Mouse (Mus musculus) erythroblast, adult 5-6 weeks (primary cell): ENCODE data around the gene Btbd35f3. TPM values are rescaled to one million over a fixed set of nuclear protein-coding genes. Genes with fewer than 3 reads are reported as not detected.
"Not testable (repeated sequence)": the region's sequence is repeated elsewhere in the genome, so short reads cannot be mapped to it uniquely, and the experiment has no call there.

ENCODE experiments used
- ATAC-seq: replicated peaks from 2 replicates; pipeline ENCODE4 v1.8.0; 2016; ENCODE audit warnings: moderate number of reproducible peaks, mild to moderate bottlenecking, moderate TSS enrichment, inconsistent platforms; ENCODE audit not compliant: poor library complexity, low FRiP score, severe bottlenecking
- total RNA-seq, 2 experiments: library from RNA; stranded (forward) in 1 of 2; stranded (reverse) in 1 of 2; fragments of 150-400 nt in 1 of 2; fragments of 200-764, 138-1000 nt in 1 of 2; gene quantifications; 2 replicates each; pipeline versions ENCODE4 v1.2.3 to v1.2.4; 2015 to 2017; ENCODE audit warnings: low replicate concordance in 2 of 2

The Btbd35f3 gene
- total RNA-seq (2015; ENCODE audit: low replicate concordance) = not detected in 2 replicates
- total RNA-seq (2017; ENCODE audit: low replicate concordance) = not detected in 2 replicates

DNA sequence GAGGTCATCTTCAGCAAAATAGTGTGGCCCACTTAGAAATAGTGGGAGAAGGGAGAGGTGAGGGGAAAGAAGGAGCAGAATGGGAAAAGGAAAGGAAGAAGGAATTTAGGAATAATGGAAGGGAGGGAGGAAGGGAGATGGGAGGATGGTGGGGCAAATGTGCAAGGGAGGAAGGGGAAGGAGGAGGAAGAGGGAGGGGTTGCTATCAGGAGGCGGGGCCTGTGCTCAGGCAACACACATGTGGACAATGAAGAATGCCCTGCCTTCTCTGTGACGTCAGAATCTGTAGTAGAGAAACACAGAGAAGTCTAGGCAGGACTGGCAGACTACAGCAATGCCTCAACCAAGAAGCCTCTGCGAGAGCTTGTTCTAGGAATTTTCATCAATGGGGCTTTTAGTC is at the start of gene Btbd35f3:
TSS of gene Btbd35f3 (plus strand) at position 301 of the 400 bp plus-strand sequence.
- ATAC-seq = not testable (repeated sequence)

Other genes with a start within 250 kb of the Btbd35f3 start
- gene Btbd35f16, start 80.7 kb upstream of the Btbd35f3 start, total RNA-seq (2015; ENCODE audit: low replicate concordance) = not detected in 2 replicates
- not detected in 2 replicates for gene Btbd35f16, start 80.7 kb upstream of the Btbd35f3 start, total RNA-seq (2017; ENCODE audit: low replicate concordance)
- not detected in 2 replicates for gene Btbd35f28, start 158.9 kb downstream of the Btbd35f3 start, total RNA-seq (2015; ENCODE audit: low replicate concordance)
- not detected in 2 replicates for gene Btbd35f28, start 158.9 kb downstream of the Btbd35f3 start, total RNA-seq (2017; ENCODE audit: low replicate concordance)